Mouse (Mus musculus): ENCODE data around the gene Zg16. TPM values are rescaled to one million over a fixed set of nuclear protein-coding genes. Genes with fewer than 3 reads are reported as not detected.
"Not testable (repeated sequence)": the region's sequence is repeated elsewhere in the genome, so short reads cannot be mapped to it uniquely, and the experiment has no call there.

Zg16 gene
- not detected in 2 replicates for polyA plus RNA-seq (2015; fragmentation: Nextera tagmentation; extraction: Ambion mirVana)

DNA sequence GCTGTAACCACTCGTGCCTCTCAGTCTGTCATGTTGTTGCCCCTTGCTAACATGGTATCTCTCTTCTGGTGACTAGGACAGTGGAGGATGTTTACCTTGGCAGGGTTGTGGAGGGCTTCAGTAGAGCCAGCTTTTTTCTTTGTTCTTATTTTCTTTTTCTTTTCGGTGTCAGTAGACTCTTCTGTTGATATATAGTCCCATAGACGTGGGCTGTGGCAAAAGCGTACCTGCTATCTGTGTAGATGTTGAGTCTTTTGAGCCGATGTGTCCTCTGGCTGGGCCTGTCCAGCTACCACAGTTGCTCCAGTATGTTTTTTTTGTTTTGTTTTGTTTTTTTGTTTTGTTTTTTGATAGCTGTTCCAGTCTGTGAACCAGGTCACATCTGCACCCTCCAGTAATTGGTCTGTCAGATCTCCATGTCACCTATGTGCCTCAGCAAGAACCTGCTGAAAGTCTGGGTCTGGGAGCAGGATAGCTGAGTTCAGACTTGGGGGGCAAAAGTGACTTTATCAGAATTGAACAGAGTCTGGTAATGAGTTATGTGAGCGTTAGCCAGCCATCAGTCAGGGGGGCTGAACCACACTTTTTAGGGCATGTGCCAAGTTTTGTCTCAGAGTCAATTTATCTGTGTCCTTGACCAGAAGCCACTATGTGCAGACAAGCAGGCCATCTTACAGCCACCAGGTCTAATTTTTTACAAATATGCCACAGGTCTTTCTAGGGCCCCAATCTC is at the start of gene Zg16:
Gene Zg16, minus strand, starts transcription at position 51 of the 733 bp plus-strand sequence.
- H3K4me2 ChIP-seq (ENCODE audit: low read length); H3K9ac ChIP-seq (ENCODE audit: low read depth, low read length); H3K36me3 ChIP-seq (ENCODE audit: control insufficient read depth, insufficient read depth, low read length); H3K27ac ChIP-seq (ENCODE audit: low read depth, low read length); ATAC-seq; H3K4me1 ChIP-seq (ENCODE audit: control insufficient read depth, insufficient read depth, low read depth, low read length); H3K4me3 ChIP-seq (ENCODE audit: low read length); H3K27me3 ChIP-seq (replicated peaks; ENCODE audit: control insufficient read depth, insufficient read depth, low read length); H3K9me3 ChIP-seq (ENCODE audit: control insufficient read depth, low read length): not testable (repeated sequence)
- WGBS, result 90% methylated on average over 6 of the region's 6 CpGs

DNA sequence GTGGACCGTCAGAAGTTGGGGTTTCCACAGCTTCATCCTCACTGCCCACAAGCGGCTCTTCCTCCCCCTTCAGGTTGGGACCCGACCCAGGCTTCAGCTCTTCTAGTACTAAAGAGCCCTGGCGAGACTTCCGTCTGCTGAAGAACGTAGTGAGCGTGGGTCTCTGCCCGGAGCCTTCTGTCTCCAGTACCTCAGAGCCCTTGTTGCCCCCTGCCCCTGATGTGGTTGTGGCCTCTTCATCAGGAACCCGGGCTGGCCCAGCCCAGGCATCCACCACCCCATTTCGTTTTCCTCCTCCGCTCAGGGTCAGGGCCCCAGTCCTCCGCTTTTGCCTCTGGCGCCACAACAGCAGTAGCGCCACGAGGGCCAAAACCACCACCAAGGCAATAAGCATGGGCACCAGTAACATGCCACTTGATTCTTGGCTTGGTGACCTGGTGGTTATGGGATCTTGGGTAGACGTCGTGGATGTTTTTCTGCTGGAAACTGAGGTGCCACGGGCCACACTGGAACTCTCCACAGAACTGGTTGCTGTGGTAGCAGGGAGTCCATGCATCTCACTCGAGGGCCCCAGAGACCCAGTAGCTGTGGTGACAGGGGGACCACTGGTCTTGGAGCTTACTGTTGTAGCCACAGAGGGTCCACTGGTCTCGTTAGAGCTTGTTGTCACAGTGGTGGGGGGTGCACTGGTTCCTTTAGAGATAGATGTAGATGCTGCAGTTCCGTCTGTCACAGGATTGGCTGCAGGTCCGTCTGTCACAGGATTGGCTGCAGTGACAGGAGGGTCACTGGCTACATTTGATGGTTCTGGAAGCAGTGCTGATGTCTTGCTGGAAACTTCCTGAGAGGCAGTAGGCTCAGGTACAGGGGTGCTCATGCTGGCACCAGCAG is 49.3 kb upstream of the Zg16 start:
- Histone ChIP-seq H3K9ac (ENCODE audit: low read depth, low read length) (no peak overlapping the region), H3K4me2 (ENCODE audit: low read length) (no peak overlapping the region), H3K36me3 (ENCODE audit: control insufficient read depth, insufficient read depth, low read length) (no peaks in the 10 kb centered on the region), H3K4me1 (ENCODE audit: control insufficient read depth, insufficient read depth, low read depth, low read length) (no peaks in the 10 kb centered on the region), H3K9me3 (ENCODE audit: control insufficient read depth, low read length) (no peaks in the 10 kb centered on the region), H3K4me3 (ENCODE audit: low read length) (no peak overlapping the region), H3K27me3 (replicated peaks; ENCODE audit: control insufficient read depth, insufficient read depth, low read length) (no peaks in the 10 kb centered on the region), H3K27ac (ENCODE audit: low read depth, low read length) (no peak overlapping the region)
- WGBS, result 88% methylated on average over 22 of the region's 22 CpGs
- no peak for ATAC-seq

DNA sequence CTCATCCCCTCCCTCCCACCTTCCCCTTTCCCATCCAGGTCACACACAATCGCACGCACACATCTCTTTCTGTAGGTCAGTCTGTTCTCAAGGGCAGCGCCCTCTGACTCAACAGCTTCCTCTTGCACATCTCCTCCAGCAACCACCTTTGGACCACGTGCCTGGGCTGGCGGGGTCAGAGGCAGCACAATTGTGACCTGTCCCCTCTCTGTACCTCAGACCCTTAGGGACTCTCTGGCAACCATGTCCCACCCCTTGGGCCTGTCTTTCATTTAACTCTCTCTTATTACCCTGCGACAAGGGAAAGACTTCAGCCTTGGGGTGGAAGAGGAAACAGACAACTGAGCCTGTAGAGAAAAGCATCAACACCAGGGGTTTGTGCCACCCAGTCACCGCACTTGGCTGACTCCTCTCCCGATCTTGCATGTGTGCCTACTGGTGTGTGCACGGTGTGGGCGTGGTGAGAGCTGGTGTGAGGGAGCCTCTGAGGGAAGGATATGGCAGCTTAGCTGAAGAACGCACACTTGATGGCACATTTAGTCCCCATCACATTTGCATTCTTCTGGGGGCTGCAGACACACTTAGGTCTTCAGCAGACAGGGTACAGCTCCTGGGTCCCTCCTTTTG is 47.8 kb upstream of the Zg16 start:
- no peak for ATAC-seq
- Histone ChIP-seq H3K27ac (ENCODE audit: low read depth, low read length) (no peak overlapping the region), H3K4me3 (ENCODE audit: low read length) (no peak overlapping the region), H3K36me3 (ENCODE audit: control insufficient read depth, insufficient read depth, low read length) (no peaks in the 10 kb centered on the region), H3K9me3 (ENCODE audit: control insufficient read depth, low read length) (no peaks in the 10 kb centered on the region), H3K4me2 (ENCODE audit: low read length) (no peak overlapping the region), H3K27me3 (replicated peaks; ENCODE audit: control insufficient read depth, insufficient read depth, low read length) (no peaks in the 10 kb centered on the region), H3K9ac (ENCODE audit: low read depth, low read length) (no peak overlapping the region), H3K4me1 (ENCODE audit: control insufficient read depth, insufficient read depth, low read depth, low read length) (no peaks in the 10 kb centered on the region)
- 84% methylated on average over 11 of the region's 11 CpGs for WGBS

DNA sequence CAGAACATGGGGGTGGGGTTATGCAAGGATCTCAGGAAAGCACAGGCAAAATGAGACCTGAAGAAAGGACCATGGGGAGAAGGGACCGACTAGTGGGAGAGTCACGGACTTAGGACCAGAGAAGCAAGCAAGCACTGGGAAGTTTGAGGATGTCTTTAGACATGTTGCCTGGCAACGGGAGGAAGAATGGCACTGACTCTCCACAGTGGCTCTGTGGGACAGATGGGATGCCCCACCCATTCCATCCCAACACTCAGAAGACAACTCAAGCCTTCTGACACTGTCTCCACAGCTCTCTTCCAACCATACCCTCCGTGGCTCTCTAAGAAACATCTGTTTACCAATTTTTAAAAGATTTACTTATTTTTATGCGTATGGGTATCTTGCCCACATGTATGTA is 46.0 kb upstream of the Zg16 start:
- Histone ChIP-seq H3K9me3 (ENCODE audit: control insufficient read depth, low read length) (no peaks in the 10 kb centered on the region), H3K4me3 (ENCODE audit: low read length) (no peak overlapping the region), H3K4me1 (ENCODE audit: control insufficient read depth, insufficient read depth, low read depth, low read length) (no peaks in the 10 kb centered on the region), H3K36me3 (ENCODE audit: control insufficient read depth, insufficient read depth, low read length) (no peaks in the 10 kb centered on the region), H3K27ac (ENCODE audit: low read depth, low read length) (no peak overlapping the region), H3K9ac (ENCODE audit: low read depth, low read length) (no peak overlapping the region), H3K27me3 (replicated peaks; ENCODE audit: control insufficient read depth, insufficient read depth, low read length) (no peaks in the 10 kb centered on the region), H3K4me2 (ENCODE audit: low read length) (no peak overlapping the region)
- no peak for ATAC-seq
- WGBS, result 39% methylated on average over 5 of the region's 5 CpGs

DNA sequence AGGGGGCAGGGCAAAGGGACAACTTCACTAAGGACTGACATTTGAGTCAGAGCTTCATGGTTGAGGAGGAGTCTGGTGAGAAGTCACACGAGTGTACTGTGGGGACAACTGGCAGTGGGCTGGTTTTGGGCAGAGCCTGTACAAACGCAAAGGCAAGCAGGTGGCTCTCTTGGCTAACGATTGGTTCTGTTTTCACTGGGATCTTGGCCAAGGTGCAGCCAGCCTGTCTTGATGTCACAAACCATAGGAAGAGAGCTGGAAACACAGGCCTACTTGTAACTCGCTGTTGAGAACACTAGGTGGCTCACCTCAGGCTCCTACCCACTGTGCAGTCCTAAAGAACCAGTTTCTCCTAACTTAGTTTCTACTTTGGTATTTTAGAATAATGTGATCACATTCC is 42.5 kb upstream of the Zg16 start:
- H3K4me3 ChIP-seq (ENCODE audit: low read length), result no peak overlapping the region
- WGBS, result 12% methylated on average over 4 of the region's 4 CpGs
- H3K9ac ChIP-seq (ENCODE audit: low read depth, low read length), result no peak overlapping the region
- no peak overlapping the region for H3K4me2 ChIP-seq (ENCODE audit: low read length)
- H3K9me3 ChIP-seq (ENCODE audit: control insufficient read depth, low read length), result no peaks in the 10 kb centered on the region; the same call in 1 of the 2 replicates
- ATAC-seq, result no peak
- H3K36me3 ChIP-seq (ENCODE audit: control insufficient read depth, insufficient read depth, low read length), result no peaks in the 10 kb centered on the region
- H3K27me3 ChIP-seq (replicated peaks; ENCODE audit: control insufficient read depth, insufficient read depth, low read length), result no peaks in the 10 kb centered on the region
- no peak overlapping the region for H3K27ac ChIP-seq (ENCODE audit: low read depth, low read length)
- H3K4me1 ChIP-seq (ENCODE audit: control insufficient read depth, insufficient read depth, low read depth, low read length), result no peaks in the 10 kb centered on the region

DNA sequence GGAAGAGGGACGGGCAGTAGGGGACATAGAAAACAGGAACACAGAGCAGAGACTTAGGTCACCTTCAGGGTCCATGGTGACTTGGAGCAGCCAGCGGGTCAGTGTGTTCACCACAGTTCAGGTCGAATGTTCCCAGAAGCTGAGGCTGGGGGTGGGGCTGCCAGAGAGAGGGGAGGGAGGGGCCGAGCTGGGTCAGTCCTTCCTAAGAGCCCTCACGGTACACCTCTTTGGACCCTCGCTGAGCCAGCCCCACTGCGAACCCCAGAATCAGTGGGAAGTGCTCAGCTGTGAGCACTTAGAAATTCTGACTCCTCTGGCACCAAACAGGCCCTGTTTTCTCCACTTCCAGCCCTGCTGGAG is 34.8 kb upstream of the Zg16 start, which contains the start of gene Qprt:
Gene Qprt, minus strand, starts transcription at position 316 of the 360 bp plus-strand sequence.
- Histone ChIP-seq H3K9ac (ENCODE audit: low read depth, low read length) (no peak within 1 kb of the TSS), H3K9me3 (ENCODE audit: control insufficient read depth, low read length) (peaks cover 5% of the 10 kb centered on the region; the same call in 1 of the 2 replicates), H3K27ac (ENCODE audit: low read depth, low read length) (no peak within 1 kb of the TSS), H3K4me3 (ENCODE audit: low read length) (no peak within 1 kb of the TSS), H3K4me1 (ENCODE audit: control insufficient read depth, insufficient read depth, low read depth, low read length) (no peaks in the 10 kb centered on the region), H3K4me2 (ENCODE audit: low read length) (no peak within 1 kb of the TSS), H3K36me3 (ENCODE audit: control insufficient read depth, insufficient read depth, low read length) (no peaks in the 10 kb centered on the region), H3K27me3 (replicated peaks; ENCODE audit: control insufficient read depth, insufficient read depth, low read length) (peaks cover 7% of the 10 kb centered on the region; the same call in 1 of the 2 replicates)
- no peak for ATAC-seq
- WGBS, result 13% methylated on average over 7 of the region's 7 CpGs

DNA sequence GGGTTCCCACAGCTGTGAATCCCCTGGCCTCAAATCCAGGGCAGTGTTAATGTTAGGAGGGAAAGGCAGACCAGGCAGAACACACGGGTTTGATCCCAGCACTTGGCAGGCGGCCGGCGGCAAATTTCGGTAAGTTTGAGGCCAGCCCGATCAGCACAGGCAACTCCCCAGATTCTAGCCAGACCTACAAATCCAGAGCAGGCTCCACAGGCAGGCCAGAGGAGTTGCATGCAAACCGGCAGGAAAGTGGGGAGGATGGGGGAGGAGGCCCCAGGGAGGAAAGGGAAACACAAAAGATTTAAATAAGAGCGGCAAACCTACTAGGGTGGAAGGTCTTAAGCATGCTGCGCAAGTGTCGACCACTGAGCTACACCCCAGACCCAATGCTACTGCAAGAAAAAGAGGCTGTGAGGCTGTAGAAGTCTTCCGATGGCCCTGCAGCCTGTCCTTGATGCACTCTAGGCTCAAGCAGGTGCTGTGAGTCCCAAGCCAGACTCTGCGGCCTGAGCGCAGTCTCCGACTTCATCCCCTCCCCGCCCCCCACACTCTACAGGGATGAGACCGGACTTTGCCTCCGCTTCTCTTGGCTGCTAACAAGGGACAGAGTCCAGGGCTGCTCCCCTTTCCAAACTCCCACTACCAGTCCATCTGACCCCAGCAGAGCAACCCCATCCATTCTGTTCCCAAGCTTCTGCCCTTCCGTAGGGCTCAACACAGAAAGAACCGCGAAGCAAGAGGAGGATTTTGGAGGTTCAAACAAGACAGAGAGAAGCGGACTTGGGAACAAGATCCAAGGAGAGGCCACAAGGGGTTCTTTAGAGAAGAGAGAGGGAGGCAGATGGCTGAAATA is 34.2 kb upstream of the Zg16 start:
- Histone ChIP-seq H3K27ac (ENCODE audit: low read depth, low read length) (no peak overlapping the region), H3K36me3 (ENCODE audit: control insufficient read depth, insufficient read depth, low read length) (no peaks in the 10 kb centered on the region), H3K4me1 (ENCODE audit: control insufficient read depth, insufficient read depth, low read depth, low read length) (no peaks in the 10 kb centered on the region), H3K4me3 (ENCODE audit: low read length) (no peak overlapping the region), H3K9ac (ENCODE audit: low read depth, low read length) (no peak overlapping the region), H3K27me3 (replicated peaks; ENCODE audit: control insufficient read depth, insufficient read depth, low read length) (peaks cover 7% of the 10 kb centered on the region; the same call in 1 of the 2 replicates), H3K4me2 (ENCODE audit: low read length) (no peak overlapping the region), H3K9me3 (ENCODE audit: control insufficient read depth, low read length) (peaks cover 5% of the 10 kb centered on the region; the same call in 1 of the 2 replicates)
- no peak for ATAC-seq
- 11% methylated on average over 21 of the region's 21 CpGs for WGBS

DNA sequence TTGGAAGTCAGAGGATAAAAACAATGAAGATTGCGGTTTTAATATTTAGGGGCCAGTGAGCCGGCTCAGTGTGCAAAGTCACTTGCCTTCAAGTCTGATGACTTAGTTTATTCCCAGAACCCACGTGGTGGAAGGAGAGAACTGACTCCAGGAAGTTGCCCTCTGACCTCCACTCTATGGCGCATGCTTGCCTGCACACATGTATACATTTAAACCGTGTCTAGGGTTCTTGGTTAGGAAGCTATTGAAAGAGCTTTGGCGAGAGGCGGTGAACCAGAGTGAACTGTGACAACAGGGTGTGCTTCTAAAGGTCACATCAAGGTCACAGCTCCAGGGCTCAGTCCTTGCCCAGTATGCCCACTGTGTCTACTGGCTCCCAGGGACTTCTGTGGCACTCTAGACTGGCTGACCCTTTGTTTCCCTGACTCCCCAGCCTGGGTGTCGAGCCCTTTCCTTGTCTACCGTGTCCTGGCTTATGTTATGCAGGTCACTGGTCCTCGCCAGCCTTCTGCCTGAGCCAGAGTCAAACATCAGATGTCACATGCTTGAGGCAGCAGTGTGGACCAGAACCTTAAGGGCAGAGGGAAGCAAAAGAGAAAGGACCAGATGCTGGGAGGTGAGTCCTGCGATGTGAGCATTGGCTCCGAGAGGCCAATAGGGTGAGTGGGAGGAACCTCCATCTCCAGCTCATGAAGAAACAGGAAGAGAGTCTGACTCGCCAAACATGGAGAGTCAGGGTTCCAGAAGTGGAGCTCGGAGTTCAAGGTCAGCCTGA is 31.7 kb upstream of the Zg16 start:
- no peaks in the 10 kb centered on the region for H3K36me3 ChIP-seq (ENCODE audit: control insufficient read depth, insufficient read depth, low read length)
- H3K27ac ChIP-seq (ENCODE audit: low read depth, low read length), result no peak overlapping the region
- no peak overlapping the region for H3K4me2 ChIP-seq (ENCODE audit: low read length)
- H3K9me3 ChIP-seq (ENCODE audit: control insufficient read depth, low read length), result no peaks in the 10 kb centered on the region
- H3K4me3 ChIP-seq (ENCODE audit: low read length), result no peak overlapping the region
- WGBS, result 40% methylated on average over 14 of the region's 14 CpGs
- ATAC-seq, result no peak
- H3K9ac ChIP-seq (ENCODE audit: low read depth, low read length), result no peak overlapping the region
- H3K27me3 ChIP-seq (replicated peaks; ENCODE audit: control insufficient read depth, insufficient read depth, low read length), result peaks cover 7% of the 10 kb centered on the region; the same call in 1 of the 2 replicates
- H3K4me1 ChIP-seq (ENCODE audit: control insufficient read depth, insufficient read depth, low read depth, low read length), result no peaks in the 10 kb centered on the region

Measured in hindbrain, embryonic 16.5 days (tissue).